Mouse (Mus musculus) kidney, adult 18-20 months (tissue): ENCODE results near the gene Disc1.

ENCODE experiments used
- DNase-seq: peaks from one replicate; pipeline ENCODE4 v3.0.0; 2021

The Disc1 gene

DNA sequence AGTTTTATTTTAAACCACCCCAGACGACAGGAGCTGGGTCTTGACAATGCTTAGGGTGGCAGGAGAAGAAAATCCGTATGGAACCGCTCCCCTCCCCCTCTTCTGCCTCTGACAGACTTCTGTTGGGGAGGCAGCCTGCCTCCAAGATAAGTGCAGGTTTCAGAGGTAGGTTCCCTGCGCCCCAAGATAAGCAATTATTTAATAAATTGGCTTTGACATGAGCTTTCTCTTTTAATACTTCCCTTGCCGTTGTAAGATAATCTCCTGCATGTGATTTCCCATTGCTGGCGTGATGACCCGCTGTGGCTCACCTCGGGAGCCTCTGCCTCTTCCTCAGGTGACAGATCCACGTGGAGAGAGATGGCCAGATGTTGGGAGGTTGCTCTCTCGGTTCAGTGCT is 133.0 kb downstream of the Disc1 start:
- DNase-seq, result no peak

DNA sequence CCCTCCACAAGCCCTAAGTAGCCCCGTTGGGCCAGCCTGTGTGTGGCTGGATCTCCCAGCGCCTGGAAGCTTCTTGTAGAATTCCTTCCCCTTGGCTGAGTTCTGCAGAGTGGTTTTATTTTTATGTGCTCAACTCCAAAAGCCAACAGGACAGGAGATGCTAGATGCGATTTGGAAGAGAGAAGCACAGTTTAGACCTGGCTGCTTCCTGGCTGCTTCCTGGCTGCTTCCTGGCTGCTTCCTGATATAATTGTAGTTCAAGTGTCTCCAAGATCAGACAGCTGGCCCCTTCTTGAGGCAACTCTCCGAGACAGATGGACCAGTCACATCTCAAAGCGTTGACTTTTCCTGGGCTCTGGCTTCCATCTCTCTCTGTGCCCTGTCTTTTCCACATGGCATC is 139.7 kb downstream of the Disc1 start:
- no peak for DNase-seq

DNA sequence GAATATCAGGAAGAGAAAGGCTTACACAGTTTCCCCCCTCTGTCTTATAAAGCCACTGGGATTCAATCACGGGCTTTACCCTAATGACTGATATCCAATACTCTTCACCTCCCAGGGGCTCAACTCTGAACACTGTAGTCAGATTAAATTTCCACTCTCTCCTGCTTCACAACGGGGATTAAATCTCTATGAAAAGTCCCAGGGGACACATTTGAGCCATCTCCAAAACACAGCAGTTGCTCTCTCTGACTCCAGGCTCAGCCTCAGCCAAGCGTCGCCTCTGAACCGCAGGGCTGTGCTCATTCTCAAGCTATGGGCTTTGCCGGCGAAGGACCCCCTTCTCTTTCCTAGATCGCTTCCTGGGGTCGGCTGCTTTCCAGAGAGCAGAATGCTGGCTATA is 141.1 kb downstream of the Disc1 start:
- DNase-seq, result no peak

DNA sequence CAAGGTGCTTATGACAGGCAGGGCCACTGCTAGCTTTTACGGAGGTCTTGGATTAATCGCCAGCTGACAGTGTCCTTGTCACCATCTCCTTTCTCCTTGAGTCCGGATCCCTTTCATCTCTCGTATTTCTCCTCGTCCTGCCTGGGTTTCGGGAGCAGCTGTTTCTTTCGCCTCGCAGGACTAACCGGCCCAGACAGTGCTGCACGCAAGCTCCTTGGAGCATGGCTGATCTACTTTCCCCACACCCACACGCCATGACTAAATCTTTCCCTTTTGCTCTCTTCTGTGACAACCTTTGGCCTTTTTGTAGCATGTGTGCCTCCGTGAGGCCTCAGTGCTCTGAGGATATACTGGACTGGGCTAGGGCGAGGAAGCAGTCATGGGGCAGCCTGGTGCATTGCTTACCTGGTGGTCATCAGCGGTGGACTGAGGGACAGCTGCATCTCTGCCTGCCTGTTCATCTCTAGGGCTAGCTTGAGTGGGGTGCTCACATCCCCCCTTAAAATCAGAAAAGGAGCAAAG is 142.6 kb downstream of the Disc1 start:
- DNase-seq, result no peak

DNA sequence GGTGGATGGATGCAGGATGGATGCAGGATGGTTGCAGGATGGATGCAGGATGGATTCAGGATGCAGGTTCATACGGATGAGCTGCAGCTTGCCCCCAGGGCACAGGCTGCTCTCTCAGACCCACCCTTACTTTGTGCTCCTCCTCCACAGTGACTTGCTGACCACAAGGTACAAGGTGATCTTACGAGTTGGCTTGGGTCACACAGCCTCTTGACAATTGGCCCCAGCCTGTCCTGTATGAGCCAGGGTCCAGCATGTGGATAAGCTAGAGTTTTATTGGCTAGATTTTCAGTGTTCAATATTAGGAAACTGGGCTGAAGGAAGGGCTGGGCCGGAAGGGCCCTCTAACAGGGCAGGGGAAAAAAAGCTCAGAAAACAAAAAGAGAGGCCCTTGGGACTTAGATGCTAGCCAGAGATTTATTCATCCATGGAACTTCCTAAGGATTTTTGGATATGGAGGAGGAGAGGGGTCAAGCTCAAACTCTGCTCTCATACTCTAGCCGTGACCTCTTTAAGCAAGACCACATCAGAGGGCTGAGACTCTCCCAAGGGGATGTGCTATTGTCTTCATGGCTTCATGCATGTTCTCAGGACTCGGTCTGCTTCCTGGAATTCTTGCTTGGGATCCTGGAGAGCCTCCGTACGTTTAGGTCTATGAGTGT is 143.5 kb downstream of the Disc1 start:
- DNase-seq, result no peak

DNA sequence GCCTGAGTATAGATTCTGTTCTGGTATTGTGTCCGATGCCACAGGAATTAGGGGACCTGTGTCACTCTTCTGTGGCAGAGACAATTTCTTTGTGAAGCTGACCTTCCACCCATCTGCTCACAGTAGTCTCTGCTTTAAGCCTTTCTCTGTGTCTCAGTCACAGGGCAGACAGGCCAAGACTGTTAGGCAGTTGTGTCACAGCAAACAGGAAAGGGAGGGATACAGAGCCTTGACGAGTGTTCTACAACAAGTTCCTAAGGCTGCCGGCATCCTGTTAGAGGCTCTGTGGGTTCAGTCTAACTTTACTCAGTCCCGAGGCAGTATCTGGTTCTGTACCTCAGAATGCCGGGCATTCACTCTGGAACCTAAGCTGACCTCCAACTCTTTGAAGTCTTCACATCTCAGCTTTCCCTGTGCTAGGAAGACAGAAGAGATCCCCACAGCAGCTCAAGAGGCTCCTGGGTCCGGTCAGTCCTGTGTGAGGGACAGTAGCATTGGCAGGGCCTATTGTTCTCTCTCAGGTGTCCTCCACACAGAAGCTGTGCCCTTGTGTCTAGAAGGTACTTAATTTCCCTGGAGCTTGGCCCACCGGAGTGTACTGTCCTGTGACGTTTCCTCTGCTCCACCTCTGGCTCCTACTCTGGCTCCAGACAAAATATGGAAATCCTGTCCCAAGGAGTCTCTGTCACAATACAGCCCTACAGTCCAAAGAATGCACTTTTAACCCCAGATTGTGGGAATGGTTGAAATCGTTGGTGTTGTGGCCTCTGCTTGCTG is 144.6 kb downstream of the Disc1 start:
- DNase-seq, result peak; percentile 25

DNA sequence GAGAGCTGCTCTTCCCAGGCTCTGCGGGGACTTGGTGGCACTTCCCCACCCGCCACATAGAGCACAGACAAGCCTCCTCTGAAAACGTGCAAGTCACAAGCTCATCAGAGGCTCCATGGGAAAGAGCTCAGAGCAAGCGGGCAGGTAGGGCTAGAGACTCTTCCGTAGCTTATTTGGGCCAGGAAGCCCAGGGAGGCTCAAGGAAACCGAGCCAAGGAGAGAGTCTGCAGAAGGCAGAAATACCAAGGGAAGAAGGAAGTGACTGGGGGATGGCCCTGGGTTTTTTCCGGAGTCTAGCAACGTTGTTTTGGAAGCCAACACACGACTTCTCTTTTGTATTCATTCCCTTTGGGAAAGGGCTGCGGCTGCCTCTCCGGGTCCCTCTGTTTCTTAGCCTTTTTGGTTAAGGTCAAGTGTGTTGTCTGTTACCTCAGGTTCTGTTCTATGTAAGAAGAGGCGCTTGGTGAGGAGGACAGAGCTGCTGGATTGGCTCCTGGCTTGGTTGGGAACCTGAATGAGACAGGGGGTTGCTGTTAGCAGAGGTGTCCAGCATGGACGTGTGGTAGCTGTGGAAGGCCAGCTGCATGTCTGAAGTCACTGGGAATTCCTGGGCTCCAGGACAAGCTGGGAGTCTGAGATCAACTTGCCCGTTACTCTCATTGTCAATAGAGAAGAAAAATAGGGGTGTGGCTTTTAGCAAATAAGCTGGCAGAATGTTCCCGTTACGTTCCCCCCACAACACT is 145.4 kb downstream of the Disc1 start:
- peak; percentile 28 for DNase-seq

DNA sequence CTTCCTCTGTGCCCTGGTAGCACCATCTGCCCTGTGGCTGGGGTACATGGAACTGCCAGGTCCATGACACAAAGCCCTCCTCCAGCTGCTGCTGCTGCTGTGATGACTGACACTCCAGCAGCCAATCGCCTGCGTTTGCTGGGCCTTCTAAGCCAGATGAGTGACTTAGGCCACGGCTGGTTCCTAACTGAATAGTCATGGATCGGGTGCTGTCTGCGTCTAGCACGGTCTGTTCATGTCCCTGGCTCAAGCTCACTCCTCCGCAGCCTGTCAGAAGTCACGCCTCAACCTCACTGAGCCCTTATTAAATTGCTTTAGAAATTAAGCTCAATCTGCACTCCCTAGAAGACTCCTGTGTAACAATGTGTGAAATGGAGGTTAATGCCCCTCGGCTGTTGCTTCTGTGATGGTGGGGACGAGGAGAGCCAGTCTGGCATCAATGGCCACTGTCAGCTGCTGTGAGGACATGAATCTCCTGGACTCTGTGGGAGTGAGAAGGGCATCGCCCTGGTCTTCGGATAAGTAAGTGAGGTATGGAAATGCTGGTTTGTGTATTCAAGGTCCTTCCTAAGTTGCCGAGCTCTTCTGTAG is 146.4 kb downstream of the Disc1 start:
- no peak for DNase-seq

DNA sequence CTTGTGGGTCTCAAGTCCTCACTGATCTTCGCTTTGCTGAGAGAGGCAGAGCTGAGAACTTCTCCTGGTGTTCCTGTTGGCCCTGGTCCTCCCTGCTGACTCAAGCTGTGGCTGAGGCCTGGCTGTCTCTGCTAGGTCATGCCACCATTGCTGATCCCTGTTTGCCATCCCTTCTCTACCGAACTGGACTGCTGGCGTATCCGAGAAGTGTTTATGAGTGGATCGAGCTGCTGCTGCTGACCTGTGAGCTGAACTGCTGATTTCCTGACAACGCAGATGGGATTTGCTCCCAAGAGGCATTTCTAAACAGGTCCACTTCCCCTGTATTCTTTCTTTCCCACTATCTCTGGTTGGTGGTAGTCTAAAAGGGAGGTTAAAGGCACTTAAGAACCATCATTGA is 147.7 kb downstream of the Disc1 start:
- no peak for DNase-seq

DNA sequence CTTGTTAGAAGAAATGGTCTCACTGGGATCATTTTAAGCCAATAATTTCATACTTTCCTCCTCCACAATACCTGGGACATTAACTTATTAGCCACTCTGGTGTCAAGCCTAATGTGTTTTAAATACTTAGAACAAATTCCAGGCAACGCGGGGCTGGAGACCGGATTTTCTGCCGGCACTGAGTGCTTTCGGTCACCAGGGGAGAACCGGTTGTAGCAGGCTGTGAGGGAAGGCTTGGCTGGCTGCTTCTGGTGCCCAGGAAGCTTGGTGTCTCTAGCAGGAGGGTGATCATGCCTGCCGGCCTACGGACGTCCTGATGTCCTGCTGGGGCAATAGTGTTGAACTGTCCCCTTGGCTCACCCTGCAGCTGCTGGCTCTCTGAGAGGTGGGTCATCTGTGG is 149.0 kb downstream of the Disc1 start:
- peak; percentile 43 for DNase-seq

DNA sequence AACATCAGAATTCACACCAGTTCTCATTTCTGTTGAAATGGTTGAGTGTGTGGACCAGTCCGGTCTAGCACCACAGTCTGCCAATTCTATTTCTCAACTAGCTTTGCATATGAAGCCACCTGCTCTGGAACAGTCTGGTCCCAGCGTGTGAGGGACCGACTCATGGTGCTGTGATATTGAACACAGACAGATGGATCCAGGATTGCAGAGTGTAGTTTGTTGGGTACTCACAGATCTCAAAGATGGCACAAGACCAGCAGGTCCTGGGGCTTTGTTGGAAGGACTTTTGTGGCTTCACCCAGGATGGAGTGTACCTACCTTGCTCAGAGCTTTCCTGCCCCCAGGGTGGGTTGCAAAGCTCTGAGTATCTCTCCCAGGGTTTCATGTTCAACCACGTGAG is 151.6 kb downstream of the Disc1 start:
- no peak for DNase-seq

DNA sequence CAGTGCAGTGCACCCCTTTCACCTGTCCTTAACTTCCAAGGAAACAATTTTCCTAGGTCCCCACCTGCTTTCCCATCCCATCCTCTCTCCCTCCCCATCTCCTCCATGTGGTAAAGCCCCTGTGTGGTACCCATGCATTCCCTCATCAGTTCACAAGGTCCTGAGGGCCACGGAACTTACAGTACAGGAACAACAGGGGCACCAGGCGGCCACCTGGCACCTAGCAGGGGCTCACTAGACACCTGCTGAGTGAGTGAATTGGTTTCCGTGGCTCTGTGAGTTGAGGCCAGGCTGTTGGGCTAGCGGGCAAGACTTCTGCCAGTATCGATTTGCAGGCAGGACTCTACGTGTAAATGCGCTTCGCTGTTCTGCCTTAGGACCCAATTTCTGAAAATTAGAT is 152.4 kb downstream of the Disc1 start:
- no peak for DNase-seq

DNA sequence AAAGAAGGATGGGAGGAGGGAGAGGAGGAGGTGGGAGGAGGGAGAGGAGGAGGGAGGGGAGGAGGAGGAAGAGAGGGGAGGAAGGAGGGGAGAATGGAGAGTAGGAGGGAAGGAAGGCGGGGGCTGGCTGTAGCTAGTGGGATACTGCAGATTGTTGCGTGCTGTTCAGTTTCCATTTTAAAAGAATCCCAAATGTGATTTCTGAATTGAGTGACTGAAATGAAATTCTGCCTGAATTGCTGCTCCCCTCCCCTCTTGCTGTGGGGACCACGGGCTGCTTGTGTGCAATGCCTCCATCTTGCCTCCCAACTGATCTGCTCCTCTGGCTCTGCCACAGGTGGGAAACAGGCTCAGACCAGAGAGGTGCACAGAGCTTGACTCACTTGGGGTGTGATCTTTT is 153.0 kb downstream of the Disc1 start:
- DNase-seq, result no peak

DNA sequence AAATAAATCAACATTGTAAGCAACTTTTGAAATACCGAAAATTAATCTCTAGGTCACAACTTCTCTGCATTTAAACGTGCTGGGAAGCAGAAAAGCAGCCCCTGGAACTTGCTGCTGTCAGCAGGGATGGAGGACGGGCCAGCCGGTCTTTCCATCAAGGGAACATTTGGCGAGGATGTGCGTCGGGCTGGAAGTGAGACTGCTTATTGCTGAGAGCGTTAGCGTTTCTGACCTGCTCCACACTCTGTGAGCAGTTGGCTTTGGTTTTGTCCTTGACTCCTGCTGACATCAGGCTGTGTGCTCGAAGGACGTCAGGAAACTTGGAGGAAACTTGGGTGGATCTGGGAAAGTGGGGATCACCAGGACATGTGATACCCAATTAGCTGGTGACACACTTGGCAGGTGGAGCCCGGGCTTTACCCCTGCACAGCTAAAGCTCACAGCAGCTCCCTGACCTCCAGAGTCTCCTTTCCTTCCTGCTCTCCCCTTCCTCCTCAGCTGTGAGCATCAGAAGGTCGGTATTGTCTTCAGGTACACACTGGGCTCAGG is 158.7 kb downstream of the Disc1 start:
- no peak for DNase-seq

DNA sequence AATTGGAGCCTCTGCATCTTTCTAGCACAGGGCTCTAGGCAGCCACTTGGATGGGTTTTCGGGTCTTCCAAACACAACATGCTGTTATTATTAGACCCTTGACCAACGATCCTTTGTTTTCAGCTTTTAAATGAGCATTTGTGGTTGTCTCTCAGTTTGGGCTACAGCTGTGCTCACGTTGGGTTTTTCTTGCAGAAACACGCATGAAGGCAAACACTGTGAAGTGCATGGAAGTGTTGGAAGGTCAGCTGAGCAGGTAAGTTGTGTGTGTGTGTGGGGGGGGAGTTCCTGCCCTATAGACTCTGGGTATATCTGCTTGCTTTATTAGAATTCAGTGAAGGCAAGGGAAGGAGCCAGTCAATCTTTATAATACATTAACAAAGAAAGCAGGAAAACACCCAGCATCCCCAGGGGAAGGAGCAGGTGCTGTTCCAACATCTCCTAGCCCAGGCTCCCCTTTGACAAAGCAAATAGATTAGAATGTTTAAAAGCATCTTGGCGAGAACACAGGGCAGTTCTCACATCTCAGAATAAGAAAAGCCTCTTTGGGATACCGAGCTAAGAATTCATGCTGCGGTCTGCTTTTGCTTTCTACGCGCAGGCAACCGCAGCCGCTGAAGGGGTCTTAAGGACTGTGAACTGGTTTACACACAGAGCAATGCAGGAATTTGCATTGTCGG is 164.0 kb downstream of the Disc1 start:
- no peak for DNase-seq

DNA sequence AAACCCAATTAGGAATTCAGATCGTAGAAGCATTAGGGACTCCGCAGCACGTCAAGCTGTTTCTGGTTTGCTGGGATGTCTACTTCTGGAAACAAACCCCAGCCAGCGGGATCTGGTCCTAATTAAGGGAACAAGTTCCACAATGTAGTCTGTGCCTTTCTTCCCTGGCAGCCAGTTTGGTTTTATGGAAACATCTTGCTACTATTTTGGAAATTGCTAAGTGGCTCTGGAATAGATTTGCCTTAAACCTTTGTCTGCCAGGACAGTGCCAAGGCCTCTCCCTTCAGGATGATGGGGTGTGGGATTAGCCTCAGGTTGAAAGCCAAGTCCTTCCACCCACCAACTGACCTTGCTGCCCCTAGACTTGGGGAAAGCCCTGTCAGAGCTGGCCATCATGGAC is 164.7 kb downstream of the Disc1 start:
- no peak for DNase-seq

DNA sequence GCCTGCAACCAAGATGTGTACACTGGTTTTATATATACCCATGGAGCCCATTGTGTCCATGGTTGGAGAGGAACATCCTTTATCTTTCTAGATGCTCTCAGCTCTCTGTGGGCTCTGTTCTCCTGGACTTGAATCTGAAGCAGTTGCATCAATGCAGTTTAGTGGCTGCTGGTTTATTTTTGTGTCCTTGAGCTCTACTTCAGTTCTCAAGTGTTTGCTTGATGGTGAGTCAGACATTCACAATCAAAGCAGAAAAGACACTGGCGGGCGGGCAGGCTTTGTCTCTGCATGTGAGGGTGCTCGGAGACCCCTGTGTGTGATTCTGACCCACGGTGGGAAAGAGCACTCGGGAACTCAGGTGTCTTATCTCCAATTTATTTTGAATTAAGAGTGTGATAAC is 166.6 kb downstream of the Disc1 start:
- no peak for DNase-seq

DNA sequence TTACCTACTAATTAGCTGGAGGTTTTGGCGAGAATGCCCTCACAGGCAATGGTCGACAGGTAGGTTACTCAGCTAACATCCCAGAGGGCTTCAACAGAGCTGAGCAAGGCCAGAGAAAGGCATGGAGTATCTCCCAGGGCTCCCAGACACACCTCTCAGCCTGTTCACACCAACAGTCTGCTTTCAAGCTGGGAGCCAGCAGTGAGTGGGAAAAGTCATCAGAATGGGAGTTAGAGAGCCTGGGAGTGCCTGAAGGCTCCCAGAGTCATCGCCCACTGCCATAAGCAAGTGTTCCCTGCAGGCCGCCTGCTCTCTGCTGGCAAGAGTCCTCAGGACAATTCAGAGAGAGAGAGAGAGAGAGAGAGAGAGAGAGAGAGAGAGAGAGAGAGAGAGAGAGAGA is 167.1 kb downstream of the Disc1 start:
- DNase-seq, result no peak

DNA sequence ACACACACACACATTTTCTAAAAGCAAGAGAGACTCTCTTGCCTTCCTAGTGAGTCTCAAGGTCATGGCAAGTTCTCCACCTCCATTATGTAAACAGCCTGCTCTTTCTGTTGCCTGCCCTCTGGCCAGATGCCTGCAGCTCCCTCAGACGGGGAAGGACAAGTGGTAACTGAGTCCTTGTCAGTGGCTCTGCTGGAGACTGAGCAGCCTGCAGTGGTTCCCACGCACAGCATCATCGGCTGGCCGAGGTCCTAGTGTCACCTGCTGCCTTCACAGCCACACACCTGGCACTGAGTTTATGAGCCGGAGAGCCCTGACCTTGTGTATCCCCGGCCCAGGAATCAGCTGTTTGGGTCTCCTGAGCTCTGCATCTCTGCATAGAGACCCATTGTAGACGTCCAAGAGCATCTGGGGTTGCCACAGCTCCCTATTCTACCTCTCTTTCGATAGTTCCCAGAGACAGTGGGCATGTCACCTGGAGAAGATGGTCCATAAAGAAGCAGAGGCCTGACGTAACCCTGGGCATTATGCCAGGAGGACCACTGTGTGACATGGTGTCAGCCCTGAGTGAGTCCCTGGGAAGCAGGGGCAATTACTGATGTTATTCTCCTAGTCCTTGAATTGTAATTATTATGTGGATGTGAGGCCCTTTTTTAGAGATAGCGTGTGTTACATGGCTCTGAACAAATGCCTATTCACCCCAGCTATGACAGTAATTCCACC is 169.2 kb downstream of the Disc1 start:
- peak; percentile 52 for DNase-seq

DNA sequence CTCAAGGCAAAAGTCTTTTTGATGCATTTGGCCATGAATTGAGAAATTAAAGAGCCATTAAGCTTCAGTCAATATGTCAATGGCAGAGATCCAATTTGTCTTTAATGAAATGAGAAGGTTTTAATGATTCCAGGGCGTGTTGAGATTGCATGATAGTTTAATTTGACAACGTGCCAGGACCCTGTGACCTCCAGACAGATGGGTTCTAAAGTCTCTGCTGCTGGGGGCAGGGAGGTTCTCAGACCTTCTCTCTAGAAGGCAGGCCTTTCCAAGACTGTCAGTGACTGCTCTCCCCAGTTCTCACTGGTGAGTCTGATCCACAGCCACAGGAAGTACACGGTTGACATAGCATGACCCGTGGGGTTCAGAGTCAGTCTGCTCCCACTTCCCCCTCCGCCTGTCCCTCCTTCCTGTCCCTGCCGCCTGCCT is 170.3 kb downstream of the Disc1 start:
- DNase-seq, result peak; percentile 26

DNA sequence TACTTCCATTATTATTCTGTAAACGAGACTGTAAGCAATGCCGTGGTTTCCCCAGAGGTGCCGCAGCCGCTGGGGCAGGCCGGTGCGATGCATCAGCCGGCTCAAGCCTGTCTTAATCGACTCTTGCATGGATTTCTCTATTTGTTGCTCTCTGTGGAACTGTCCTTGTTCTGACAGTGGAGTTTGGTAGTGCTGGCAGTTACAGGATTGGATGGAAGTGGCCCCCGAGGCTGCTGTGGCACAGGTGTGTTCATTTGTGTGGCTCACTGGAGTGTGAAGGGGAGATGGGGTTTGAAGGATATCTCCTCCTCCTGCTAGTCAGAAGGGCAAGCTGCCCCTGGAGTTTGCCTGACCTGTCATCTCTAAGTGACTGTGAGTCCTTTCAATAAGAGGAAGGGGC is 171.3 kb downstream of the Disc1 start:
- DNase-seq, result peak; percentile 19
